Mouse (Mus musculus) mesoderm, embryonic 11.5 days (tissue): ENCODE data around the gene Dpm1.

Experiments used
- DNase-seq: peaks from one replicate; pipeline ENCODE4 v3.0.0-alpha.2; 2012; ENCODE audit warnings: low read depth, low spot score

Gene Dpm1

DNA sequence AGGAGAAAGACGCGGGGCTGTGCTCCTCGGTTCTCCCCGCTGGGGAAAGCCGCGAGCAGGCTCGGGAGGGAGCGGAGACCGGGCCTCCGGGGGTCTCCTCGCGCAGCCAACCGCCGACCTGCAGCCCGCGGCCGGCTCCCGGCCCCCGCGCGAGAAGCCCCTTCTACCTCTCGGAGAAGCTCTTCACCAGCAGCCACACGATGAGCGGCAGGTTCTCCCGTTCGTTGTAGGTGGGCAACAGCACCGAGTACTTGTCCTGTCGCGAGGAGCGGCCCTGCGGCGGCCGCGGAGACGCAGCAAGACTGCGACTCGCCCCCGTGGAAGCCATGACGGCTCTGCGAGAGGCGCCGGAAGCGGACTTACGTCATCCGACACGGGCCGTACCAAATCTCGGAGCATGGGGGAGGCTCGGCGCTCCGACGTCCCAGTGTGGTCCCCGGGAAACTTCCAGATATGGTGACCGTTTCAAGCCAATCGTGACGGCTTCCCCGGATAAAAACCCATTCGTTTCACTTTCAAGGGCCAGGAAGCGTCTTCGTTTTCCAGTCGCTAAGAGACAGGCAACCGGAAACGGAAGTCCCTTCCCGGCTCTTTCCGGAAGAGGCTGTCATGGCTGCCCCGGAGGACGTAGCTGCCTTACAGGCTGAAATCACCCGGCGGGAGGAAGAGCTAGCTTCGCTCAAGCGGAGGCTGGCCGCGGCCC is at the start of gene Dpm1, which contains the start of the genes Gm20716 and Mocs3:
Gene Dpm1 (minus strand): TSS at position 566 of the 703 bp plus-strand sequence.
Gene Gm20716 (minus strand): TSS at position 339 of the 703 bp plus-strand sequence.
Gene Mocs3 (plus strand): TSS at position 597 of the 703 bp plus-strand sequence.
- DNase-seq, result peak; percentile 88

DNA sequence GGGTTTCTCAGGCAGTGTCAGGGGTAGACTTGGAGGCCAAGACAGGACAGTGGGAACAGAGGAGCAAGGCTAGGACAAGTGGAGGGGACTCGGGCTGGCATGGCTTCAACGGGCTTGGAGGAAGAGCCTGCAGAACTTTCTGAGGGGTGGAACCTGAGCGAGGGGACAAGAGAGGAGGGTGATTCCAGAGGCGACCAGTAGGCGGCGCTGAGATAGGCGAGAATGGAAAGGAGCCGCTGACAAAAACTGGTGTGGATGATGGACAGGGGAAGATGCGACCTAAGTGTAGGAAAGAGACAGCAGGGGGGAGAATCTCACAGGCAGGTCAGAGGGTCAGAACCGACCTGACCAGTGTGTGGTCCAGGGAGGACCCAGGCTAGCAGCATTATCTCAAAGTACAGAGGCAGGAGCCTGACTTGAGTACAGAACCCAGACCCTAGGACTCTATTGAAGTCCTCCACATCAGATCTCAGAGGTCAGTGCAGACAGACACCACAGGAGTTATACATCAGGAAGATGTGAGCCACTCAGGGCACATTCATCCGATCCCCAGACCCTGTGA is 44.1 kb upstream of the Dpm1 start:
- DNase-seq, result peak; percentile 68

DNA sequence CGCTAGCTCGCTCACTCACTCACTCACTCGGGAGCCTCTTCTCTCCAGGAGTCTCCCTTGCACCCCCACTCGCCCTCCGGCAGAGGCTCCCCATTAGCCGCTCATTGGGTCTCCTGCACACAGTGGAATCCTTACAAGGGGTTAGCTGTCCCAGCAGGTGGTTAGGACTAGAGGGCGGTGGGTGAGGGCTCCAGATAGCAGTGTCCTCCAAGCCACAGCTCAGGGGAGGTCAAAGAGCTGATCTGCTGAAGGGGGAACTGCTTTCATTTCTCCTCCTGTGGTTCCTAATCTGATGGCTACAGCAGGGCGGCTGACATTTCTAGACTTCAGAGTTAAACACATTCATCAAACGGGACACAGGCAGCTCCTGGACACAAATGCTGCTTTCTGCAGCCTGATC is 43.0 kb upstream of the Dpm1 start:
- no peak for DNase-seq

DNA sequence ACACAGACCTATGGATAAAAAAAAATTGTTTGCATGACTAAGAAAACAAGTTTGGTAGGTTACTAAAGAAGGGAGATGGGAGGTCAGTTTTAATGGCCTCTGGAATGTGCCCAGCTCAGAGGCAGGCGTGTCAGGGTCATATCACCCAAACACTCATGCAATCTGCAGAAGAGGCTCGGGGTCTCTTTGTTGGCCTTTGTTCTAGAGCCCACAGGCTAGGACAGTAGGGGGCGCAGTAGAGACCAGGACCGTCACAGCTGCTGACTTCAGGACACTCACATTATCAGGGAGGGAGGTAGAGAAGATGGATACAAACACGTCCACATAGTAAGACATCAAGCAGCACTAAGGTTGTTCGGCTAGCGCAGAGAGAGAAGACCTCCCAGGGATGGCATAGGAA is 37.6 kb upstream of the Dpm1 start:
- DNase-seq, result no peak

GRCm38 (mm10) chr2:168260900-168261299 is 30.5 kb upstream of the Dpm1 start:
- no peak for DNase-seq

DNA sequence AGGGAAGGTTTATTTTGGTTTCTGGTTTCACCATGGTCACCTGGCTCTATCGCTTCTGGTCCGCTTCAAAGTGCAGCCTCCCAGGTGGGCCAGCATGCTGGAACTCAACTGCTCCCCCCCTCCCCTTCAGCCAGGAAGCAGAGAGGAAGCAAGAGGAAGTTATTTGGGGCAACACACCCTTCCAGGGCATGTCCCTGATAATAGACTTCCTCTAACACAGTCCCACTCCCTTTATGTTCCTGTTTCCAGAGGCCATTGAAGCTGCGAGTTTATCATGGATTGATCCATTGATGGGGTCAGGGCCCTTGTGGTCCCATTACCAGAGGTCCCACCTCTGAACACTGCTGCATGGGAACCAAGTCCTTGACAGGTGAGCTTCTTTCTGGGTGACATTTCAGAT is 29.7 kb upstream of the Dpm1 start:
- DNase-seq, result no peak

DNA sequence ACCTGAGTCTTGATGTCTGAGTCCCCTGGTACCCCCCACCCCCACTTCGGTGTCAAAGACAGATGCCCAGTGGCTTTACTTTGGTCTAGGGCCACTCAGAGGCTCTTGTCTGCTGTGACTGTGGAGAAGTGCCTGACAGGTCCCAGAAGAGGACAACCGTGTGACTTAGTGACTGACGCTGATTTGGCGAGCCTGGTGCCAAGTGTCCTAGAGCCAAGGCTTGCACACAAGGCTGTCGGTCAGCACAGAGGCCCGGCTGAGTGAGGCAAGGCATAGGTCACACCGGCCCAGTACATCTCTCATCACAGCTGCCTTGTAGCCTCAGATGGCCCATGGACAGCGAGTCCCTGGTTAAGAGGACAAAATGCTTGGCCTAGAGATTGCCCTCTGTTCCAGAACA is 28.7 kb upstream of the Dpm1 start:
- DNase-seq, result no peak

DNA sequence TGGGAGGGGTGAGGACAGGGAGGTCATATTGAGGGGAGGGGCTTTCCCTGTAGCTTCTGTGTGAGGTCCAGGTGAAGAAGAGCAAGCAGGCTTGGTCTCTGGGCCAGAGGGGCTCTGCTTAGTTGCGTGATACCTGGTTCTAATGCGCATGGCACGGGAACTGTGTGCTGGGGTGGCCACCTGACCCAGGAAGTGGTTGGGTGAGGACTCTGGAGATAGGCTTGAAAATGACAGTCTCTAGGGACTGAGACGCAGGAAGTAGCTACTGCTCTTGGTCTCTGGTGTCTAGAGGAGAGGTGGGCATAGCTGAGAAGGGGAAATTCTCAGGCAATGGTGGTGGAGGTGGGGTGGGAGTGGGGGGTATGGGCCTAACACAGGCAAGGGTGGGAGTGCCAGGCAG is 26.8 kb upstream of the Dpm1 start:
- no peak for DNase-seq

- no peak for DNase-seq
These were observed 26.1 kb upstream of the Dpm1 start for GRCm38 (mm10) chr2:168256506-168256905.

DNA sequence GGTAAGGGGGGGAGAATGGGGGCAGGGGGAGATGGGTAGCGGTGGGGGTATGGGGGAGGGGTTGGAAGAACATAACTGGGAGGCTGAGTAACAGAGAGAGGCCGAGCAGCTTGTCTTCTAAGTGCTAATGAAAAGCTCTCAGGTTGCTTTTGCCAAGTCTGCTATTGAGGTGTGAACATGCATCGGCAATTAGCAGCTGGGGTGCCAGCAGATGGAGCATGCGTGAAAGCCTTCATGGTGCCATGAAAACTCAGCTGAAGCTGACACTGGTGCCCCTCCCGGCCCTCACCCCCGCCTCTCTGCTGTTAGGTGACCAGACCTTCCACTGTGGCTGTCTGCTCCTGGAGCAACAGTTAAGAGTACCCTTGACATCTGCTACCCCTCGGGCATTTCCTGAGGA is 23.4 kb upstream of the Dpm1 start:
- no peak for DNase-seq

GRCm38 (mm10) chr2:168252639-168253292 is 22.4 kb upstream of the Dpm1 start:
- DNase-seq, result peak; percentile 79

DNA sequence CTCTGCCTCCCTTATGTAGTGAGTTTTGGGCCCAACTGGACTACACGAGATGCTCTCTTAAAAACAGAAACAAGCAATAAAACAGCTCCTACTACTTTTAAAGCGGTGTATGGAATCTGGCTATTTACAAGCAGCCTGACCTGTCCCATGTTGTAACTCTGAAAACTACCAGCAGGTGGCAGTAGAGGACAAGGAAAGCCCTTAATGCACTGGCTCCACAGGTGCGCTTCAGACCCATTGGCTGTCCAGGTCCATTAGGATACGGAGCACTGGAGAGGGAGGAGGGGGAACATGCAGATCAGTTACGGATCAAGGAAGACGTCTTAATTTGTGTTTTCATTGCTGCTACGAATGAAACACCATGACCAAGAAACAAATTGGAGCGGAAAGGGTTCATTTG is 19.9 kb upstream of the Dpm1 start:
- DNase-seq, result peak; percentile 90

GRCm38 (mm10) chr2:168248856-168249245 is 18.5 kb upstream of the Dpm1 start:
- DNase-seq, result no peak

DNA sequence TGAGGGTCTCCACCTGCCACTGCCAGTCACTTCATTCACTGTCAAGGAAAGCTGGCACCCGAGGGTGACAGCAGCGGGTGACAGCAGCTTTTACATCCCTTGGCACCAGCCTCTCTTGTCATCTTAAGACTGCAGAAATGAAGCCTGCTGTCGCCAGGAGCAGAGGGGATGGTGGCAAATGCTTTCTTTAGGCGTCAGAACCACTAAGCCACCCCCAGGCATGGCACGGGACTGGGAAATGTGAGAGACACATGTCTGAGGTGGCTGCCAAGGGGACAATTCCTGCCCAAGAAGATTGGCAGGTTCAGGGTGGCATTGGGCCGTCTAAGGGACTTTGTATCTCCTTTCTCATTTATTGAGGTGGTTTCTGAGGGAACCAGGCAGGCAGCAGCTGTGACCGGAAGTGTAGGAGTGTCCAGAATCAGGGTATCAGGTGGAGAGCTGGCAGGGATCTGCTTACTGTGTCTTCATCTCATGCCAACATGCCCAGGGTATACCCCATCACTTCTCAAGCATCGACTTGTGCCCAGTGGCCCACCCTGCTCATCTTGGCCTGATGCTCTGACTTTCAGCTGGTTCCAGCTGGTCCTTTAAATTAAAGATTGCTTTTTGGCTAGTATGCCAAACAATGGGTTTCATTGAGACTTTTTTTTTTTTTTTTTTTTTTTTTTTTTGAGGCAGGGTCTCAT is 17.9 kb upstream of the Dpm1 start:
- DNase-seq, result no peak

DNA sequence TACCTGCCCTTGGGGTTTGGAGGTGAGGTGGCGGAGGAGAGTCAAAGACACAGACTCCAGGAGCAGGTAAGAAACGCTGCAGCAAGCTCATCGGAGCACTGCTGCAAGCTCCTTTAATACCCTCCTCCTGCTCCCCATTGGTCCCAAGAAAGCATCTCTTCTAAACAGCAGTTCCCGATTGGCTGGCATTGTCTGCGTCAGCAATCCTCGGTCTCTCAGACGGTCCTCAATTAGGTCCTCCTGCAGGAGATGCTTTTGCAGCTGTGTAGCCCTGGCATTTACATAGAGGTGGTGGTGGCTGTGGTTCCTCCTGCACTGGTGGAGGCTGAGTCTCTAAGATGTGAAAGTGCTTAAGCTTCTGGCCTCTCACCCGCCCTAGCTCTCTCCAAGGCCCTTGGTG is 15.2 kb upstream of the Dpm1 start:
- DNase-seq, result no peak

GRCm38 (mm10) chr2:168243278-168243677 is 12.9 kb upstream of the Dpm1 start:
- DNase-seq, result no peak

DNA sequence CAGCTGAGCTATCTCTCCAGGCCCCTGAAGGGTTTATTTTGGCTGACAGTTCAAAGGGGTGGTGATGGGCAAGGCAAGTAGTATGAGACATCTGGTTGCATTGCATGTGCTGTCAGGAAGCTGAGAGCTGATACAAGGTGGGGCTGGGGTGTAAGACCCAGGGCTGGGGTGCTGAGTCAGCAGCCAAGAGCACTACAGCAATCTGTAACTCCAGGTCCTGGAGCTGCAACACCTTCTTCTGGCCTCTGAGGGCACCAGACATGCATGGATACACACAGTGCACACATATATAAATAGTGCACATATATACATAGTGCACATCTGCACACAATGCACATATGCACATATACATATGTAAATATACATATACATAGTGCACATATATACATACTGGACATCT is 12.4 kb upstream of the Dpm1 start:
- no peak for DNase-seq

DNA sequence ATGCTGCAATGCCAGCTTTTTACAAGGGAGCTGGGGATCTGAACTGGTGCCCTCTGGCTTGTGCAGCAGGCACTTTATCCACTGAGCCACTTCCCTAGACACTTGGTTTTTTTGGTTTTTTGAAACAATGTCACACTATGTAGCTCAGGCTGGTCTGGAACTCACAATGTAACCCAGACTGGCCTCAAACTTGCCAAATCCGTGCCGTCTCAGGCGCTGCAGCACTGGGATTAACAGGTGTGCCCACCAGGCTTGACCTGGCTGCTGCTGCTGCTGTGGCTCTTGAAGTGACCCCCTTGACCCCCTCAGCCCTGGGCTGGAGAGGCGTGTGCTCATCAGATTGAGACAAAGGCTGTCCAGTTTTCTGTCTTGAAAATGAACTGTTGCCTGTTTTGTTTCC is 7.9 kb upstream of the Dpm1 start:
- DNase-seq, result no peak

DNA sequence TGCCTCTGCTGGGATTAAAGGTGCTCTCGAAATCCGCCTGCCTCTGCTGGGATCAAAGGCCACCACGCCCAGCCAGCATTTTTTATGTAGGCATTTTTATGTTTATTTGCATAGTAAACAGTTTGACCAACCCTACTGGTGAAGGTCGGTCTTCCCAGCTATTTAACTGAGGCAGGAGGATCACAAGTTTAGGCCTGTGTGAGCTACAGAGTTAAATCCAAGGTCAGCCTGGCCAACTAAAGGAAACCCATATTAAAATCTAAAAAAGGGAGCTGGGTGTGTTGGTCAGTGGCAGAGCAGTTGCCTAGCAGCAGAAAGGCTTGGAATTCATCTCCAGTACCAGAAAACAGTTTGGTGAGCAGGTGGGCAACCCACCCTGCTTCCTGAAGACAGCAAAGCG is 2.9 kb upstream of the Dpm1 start:
- no peak for DNase-seq

GRCm38 (mm10) chr2:168231471-168231829 is 1.1 kb upstream of the Dpm1 start:
- no peak for DNase-seq

- peak; percentile 21 for DNase-seq
These were observed 531 bp upstream of the Dpm1 start for GRCm38 (mm10) chr2:168230773-168231470.
